Mouse (Mus musculus): ENCODE measurements around the gene Zfp658. TPM values are rescaled to one million over a fixed set of nuclear protein-coding genes. Genes with fewer than 3 reads are reported as not detected.

The Zfp658 gene
- total and polyA plus RNA-seq, 2 experiments from 2014 or later, result 0.57 to 0.80 TPM

- ATAC-seq (ENCODE audit: insufficient read depth, low read depth), result peak; percentile 27; the same call in 1 of the 2 replicates
- TF ChIP-seq EP300 (IDR thresholded peaks at IDR 0.05; ENCODE audit: low read depth), result no peak
- TF ChIP-seq CTCF (IDR thresholded peaks at IDR 0.05; ENCODE audit: low read depth), result no peak
- Histone ChIP-seq H3K9me3 (replicated peaks; ENCODE audit: control insufficient read depth, low read length) (no peaks in the 10 kb centered on the region), H3K4me3 (ENCODE audit: low read depth, low read length) (peak overlapping the region; percentile 70), H3K27me3 (ENCODE audit: control insufficient read depth, insufficient read depth, low read length) (no peaks in the 10 kb centered on the region), H3K27ac (ENCODE audit: low read depth) (peak overlapping the region; percentile 57), H3K9ac (replicated peaks; ENCODE audit: low read depth, low read length) (peak overlapping the region; percentile 65), H3K4me1 (ENCODE audit: control insufficient read depth, insufficient read depth) (0 out of 2 replicates have a peak, but pooled peaks cover 3% of the 10 kb centered on the region), H3K36me3 (replicated peaks; ENCODE audit: control insufficient read depth, insufficient read depth, low read length) (0 out of 2 replicates have a peak, but pooled peaks cover 8% of the 10 kb centered on the region), H3K4me2 (ENCODE audit: low read depth, low read length) (peak overlapping the region; percentile 90)
- no peak for DNase-seq (ENCODE audit: low spot score)
- under 1% methylated on average over 10 of the region's 10 CpGs for WGBS
Observed at GRCm38 (mm10) chr7:43562651-43563070, 605 bp downstream of the Zfp658 start.

- DNase-seq (ENCODE audit: low spot score), result no peak
- TF ChIP-seq EP300 (IDR thresholded peaks at IDR 0.05; ENCODE audit: low read depth) (no peak), CTCF (IDR thresholded peaks at IDR 0.05; ENCODE audit: low read depth) (no peak)
- H3K9ac ChIP-seq (replicated peaks; ENCODE audit: low read depth, low read length), result 0 out of 2 replicates have a peak overlapping the region, but pooled peaks have one; percentile 65
- peaks cover 14% of the 10 kb centered on the region; the same call in 1 of the 2 replicates for H3K36me3 ChIP-seq (replicated peaks; ENCODE audit: control insufficient read depth, insufficient read depth, low read length)
- WGBS, result 50% methylated on average over 6 of the region's 6 CpGs
- H3K4me3 ChIP-seq (ENCODE audit: low read depth, low read length), result no peak overlapping the region
- no peaks in the 10 kb centered on the region for H3K9me3 ChIP-seq (replicated peaks; ENCODE audit: control insufficient read depth, low read length)
- H3K4me2 ChIP-seq (ENCODE audit: low read depth, low read length), result peak overlapping the region; percentile 90
- H3K4me1 ChIP-seq (ENCODE audit: control insufficient read depth, insufficient read depth), result 0 out of 2 replicates have a peak, but pooled peaks cover 3% of the 10 kb centered on the region
- no peak overlapping the region for H3K27ac ChIP-seq (ENCODE audit: low read depth)
- H3K27me3 ChIP-seq (ENCODE audit: control insufficient read depth, insufficient read depth, low read length), result no peaks in the 10 kb centered on the region
- ATAC-seq (ENCODE audit: insufficient read depth, low read depth), result no peak
Observed at GRCm38 (mm10) chr7:43563300-43563699, 1.2 kb downstream of the Zfp658 start.

GRCm38 (mm10) chr7:43571216-43571615, 9.2 kb downstream of the Zfp658 start:
- Histone ChIP-seq H3K9me3 (replicated peaks; ENCODE audit: control insufficient read depth, low read length) (no peaks in the 10 kb centered on the region), H3K4me3 (ENCODE audit: low read depth, low read length) (no peak overlapping the region), H3K36me3 (replicated peaks; ENCODE audit: control insufficient read depth, insufficient read depth, low read length) (peaks cover 49% of the 10 kb centered on the region; the same call in 1 of the 2 replicates), H3K27ac (ENCODE audit: low read depth) (no peak overlapping the region), H3K9ac (replicated peaks; ENCODE audit: low read depth, low read length) (no peak overlapping the region), H3K27me3 (ENCODE audit: control insufficient read depth, insufficient read depth, low read length) (no peaks in the 10 kb centered on the region), H3K4me1 (ENCODE audit: control insufficient read depth, insufficient read depth) (no peaks in the 10 kb centered on the region), H3K4me2 (ENCODE audit: low read depth, low read length) (no peak overlapping the region)
- ATAC-seq (ENCODE audit: insufficient read depth, low read depth) (no peak), DNase-seq (ENCODE audit: low spot score) (no peak)
- 83% methylated on average over 2 of the region's 2 CpGs for WGBS
- TF ChIP-seq EP300 (IDR thresholded peaks at IDR 0.05; ENCODE audit: low read depth) (no peak), CTCF (IDR thresholded peaks at IDR 0.05; ENCODE audit: low read depth) (no peak)

- H3K4me3 ChIP-seq (ENCODE audit: low read depth, low read length), result peak within 1 kb of the TSS; percentile 64
- 0 out of 2 replicates have a peak, but pooled peaks cover 5% of the 10 kb centered on the region for H3K4me1 ChIP-seq (ENCODE audit: control insufficient read depth, insufficient read depth)
- peak within 1 kb of the TSS; percentile 60 for H3K9ac ChIP-seq (replicated peaks; ENCODE audit: low read depth, low read length)
- ATAC-seq (ENCODE audit: insufficient read depth, low read depth) (peak; percentile 99), DNase-seq (ENCODE audit: low spot score) (peak; percentile 93)
- peaks cover 11% of the 10 kb centered on the region for H3K36me3 ChIP-seq (replicated peaks; ENCODE audit: control insufficient read depth, insufficient read depth, low read length)
- peak within 1 kb of the TSS; percentile 68 for H3K4me2 ChIP-seq (ENCODE audit: low read depth, low read length)
- under 1% methylated on average over 37 of the region's 37 CpGs for WGBS
- TF ChIP-seq EP300 (IDR thresholded peaks at IDR 0.05; ENCODE audit: low read depth) (no peak), CTCF (IDR thresholded peaks at IDR 0.05; ENCODE audit: low read depth) (no peak)
- H3K27ac ChIP-seq (ENCODE audit: low read depth), result peak within 1 kb of the TSS; percentile 78
- no peaks in the 10 kb centered on the region for H3K27me3 ChIP-seq (ENCODE audit: control insufficient read depth, insufficient read depth, low read length)
- H3K9me3 ChIP-seq (replicated peaks; ENCODE audit: control insufficient read depth, low read length), result no peaks in the 10 kb centered on the region
Observed at GRCm38 (mm10) chr7:43579440-43580171, 17.6 kb downstream of the Zfp658 start, which contains the start of gene Zfp719. Gene Zfp719 (plus strand): TSS chr7:43579610.

- Histone ChIP-seq H3K4me3 (ENCODE audit: low read depth, low read length) (peak overlapping the region; percentile 64), H3K4me2 (ENCODE audit: low read depth, low read length) (peak overlapping the region; percentile 68), H3K9ac (replicated peaks; ENCODE audit: low read depth, low read length) (peak overlapping the region; percentile 60; the same call in 1 of the 2 replicates), H3K27ac (ENCODE audit: low read depth) (no peak overlapping the region), H3K36me3 (replicated peaks; ENCODE audit: control insufficient read depth, insufficient read depth, low read length) (peaks cover 17% of the 10 kb centered on the region), H3K27me3 (ENCODE audit: control insufficient read depth, insufficient read depth, low read length) (no peaks in the 10 kb centered on the region), H3K9me3 (replicated peaks; ENCODE audit: control insufficient read depth, low read length) (no peaks in the 10 kb centered on the region), H3K4me1 (ENCODE audit: control insufficient read depth, insufficient read depth) (0 out of 2 replicates have a peak, but pooled peaks cover 5% of the 10 kb centered on the region)
- WGBS, result 60% methylated on average over 5 of the region's 5 CpGs
- no peak for TF ChIP-seq CTCF (IDR thresholded peaks at IDR 0.05; ENCODE audit: low read depth)
- no peak for TF ChIP-seq EP300 (IDR thresholded peaks at IDR 0.05; ENCODE audit: low read depth)
- ATAC-seq (ENCODE audit: insufficient read depth, low read depth) (no peak), DNase-seq (ENCODE audit: low spot score) (no peak)
Observed at GRCm38 (mm10) chr7:43580526-43580925, 18.5 kb downstream of the Zfp658 start.
